Comparison of ENCODE assay signal across 14 mouse cellular contexts in genomic region chr9:112102852-112103192, GRCm38 (mm10).
A peak's percentile ranks its signal among the peaks of the same experiment; 100 is the strongest.
DNase-seq lines count a peak whose midpoint lies in the region; ATAC-seq and TF ChIP-seq lines count a peak whose summit lies in the region.
"Had no signal": no experiment of that assay in that cellular context is flagged by ENCODE, and none has a peak within 500 bp of the region (broad histone marks: within the 10 kb centered on the region; RNA-seq: fewer than 3 reads in every experiment).

No protein-coding gene starts in this region.

- no peak overlapping the region for H3K4me3 ChIP-seq in kidney, embryonic 15.5 days (replicated peaks)
- no peak overlapping the region for H3K4me3 ChIP-seq in forebrain, postnatal 0 days (ENCODE audit: low read depth, low read length)
- H3K4me3 ChIP-seq in hindbrain, embryonic 16.5 days (ENCODE audit: low read length), result no peak overlapping the region
- no peak overlapping the region for H3K4me3 ChIP-seq in myocyte

- TF ChIP-seq POLR2A in myocyte (IDR thresholded peaks at IDR 0.05; ENCODE audit: insufficient read length, low read depth), result no peak

- H3K79me2 ChIP-seq in myocyte (ENCODE audit: control insufficient read depth, insufficient read depth), result no peaks in the 10 kb centered on the region

- no peak for ATAC-seq in kidney, embryonic 15.5 days (replicated peaks; ENCODE audit: low FRiP score)
- peak; percentile 62 for ATAC-seq in forebrain, postnatal 0 days
- ATAC-seq in hindbrain, embryonic 16.5 days, result no peak
- ATAC-seq: inflammation-experienced regulatory T-cells, adult 6 months had no signal

- no peaks in the 10 kb centered on the region for H3K36me3 ChIP-seq in kidney, embryonic 15.5 days
- H3K36me3 ChIP-seq in forebrain, postnatal 0 days (ENCODE audit: insufficient read depth), result peaks cover 24% of the 10 kb centered on the region
- no peaks in the 10 kb centered on the region for H3K36me3 ChIP-seq in hindbrain, embryonic 16.5 days (ENCODE audit: control insufficient read depth, insufficient read depth, low read length)
- H3K36me3 ChIP-seq in myocyte (ENCODE audit: control insufficient read depth, insufficient read depth), result no peaks in the 10 kb centered on the region
- H3K36me3 ChIP-seq: G1E had no signal

- no peak overlapping the region for H3ac ChIP-seq in myocyte (ENCODE audit: control insufficient read depth, insufficient read length)

- peaks cover 7% of the 10 kb centered on the region; the same call in 1 of the 2 replicates for H3K4me1 ChIP-seq in kidney, embryonic 15.5 days
- H3K4me1 ChIP-seq in forebrain, postnatal 0 days (ENCODE audit: insufficient read depth), result peaks cover 5% of the 10 kb centered on the region; the same call in 1 of the 2 replicates
- H3K4me1 ChIP-seq in hindbrain, embryonic 16.5 days (ENCODE audit: control insufficient read depth, insufficient read depth, low read depth, low read length), result peaks cover 3% of the 10 kb centered on the region; the same call in 1 of the 2 replicates

- no peak overlapping the region for H3K4me2 ChIP-seq in kidney, embryonic 15.5 days
- H3K4me2 ChIP-seq in forebrain, postnatal 0 days (ENCODE audit: low read depth), result no peak overlapping the region
- H3K4me2 ChIP-seq in hindbrain, embryonic 16.5 days (ENCODE audit: low read length), result no peak overlapping the region
- peak overlapping the region; percentile 50 for H3K4me2 ChIP-seq in myocyte (ENCODE audit: low read depth)

- 0 out of 2 replicates have a peak overlapping the region, but pooled peaks have one; percentile 22 for H3K27ac ChIP-seq in kidney, embryonic 15.5 days
- H3K27ac ChIP-seq in forebrain, postnatal 0 days (ENCODE audit: low read depth, low read length), result peak overlapping the region; percentile 77
- H3K27ac ChIP-seq in hindbrain, embryonic 16.5 days (ENCODE audit: low read depth, low read length), result peak overlapping the region; percentile 42
- H3K27ac ChIP-seq: kidney, postnatal 0 days; stomach, postnatal 0 days had no signal

- H3K27me3 ChIP-seq in kidney, embryonic 15.5 days, result no peaks in the 10 kb centered on the region
- no peaks in the 10 kb centered on the region for H3K27me3 ChIP-seq in forebrain, postnatal 0 days (ENCODE audit: insufficient read depth, low read length)
- H3K27me3 ChIP-seq in hindbrain, embryonic 16.5 days (replicated peaks; ENCODE audit: control insufficient read depth, insufficient read depth, low read length), result no peaks in the 10 kb centered on the region
- no peaks in the 10 kb centered on the region for H3K27me3 ChIP-seq in myocyte (ENCODE audit: control insufficient read depth, insufficient read depth, insufficient read length)

- H3K9ac ChIP-seq in kidney, embryonic 15.5 days, result no peak overlapping the region
- H3K9ac ChIP-seq in forebrain, postnatal 0 days, result no peak overlapping the region
- H3K9ac ChIP-seq in hindbrain, embryonic 16.5 days (ENCODE audit: low read depth, low read length), result no peak overlapping the region

- no peak for TF ChIP-seq CTCF in forebrain, postnatal 0 days (IDR thresholded peaks at IDR 0.05; ENCODE audit: low read depth)

- no peaks in the 10 kb centered on the region for H3K9me3 ChIP-seq in kidney, embryonic 15.5 days (replicated peaks)
- no peaks in the 10 kb centered on the region for H3K9me3 ChIP-seq in forebrain, postnatal 0 days (ENCODE audit: low read length)
- H3K9me3 ChIP-seq in hindbrain, embryonic 16.5 days (ENCODE audit: control insufficient read depth, low read length), result no peaks in the 10 kb centered on the region

- 53% methylated on average over 2 of the region's 2 CpGs for WGBS in kidney, embryonic 15.5 days
- 37% methylated on average over 2 of the region's 2 CpGs for WGBS in forebrain, postnatal 0 days
- 46% methylated on average over 2 of the region's 2 CpGs for WGBS in hindbrain, embryonic 16.5 days

- DNase-seq in kidney, postnatal 14 days, result no peak
- no peak for DNase-seq in forebrain, postnatal 0 days
- no peak for DNase-seq in left cerebral cortex, adult 11 months (ENCODE audit: low spot score)
- DNase-seq in Muller cell, postnatal 12 days (ENCODE audit: inconsistent ontology term), result no peak
- DNase-seq: adrenal gland, postnatal 36 days; lung, adult 18-20 months; spleen, adult 18-20 months had no signal

TF ChIP-seq in myocyte, 11 proteins besides CTCF, POLR2A, EP300 and RAD21:
- no peak for TF ChIP-seq REST (IDR thresholded peaks at IDR 0.05; ENCODE audit: insufficient read depth, insufficient read length)
- TF ChIP-seq E2F4 (IDR thresholded peaks at IDR 0.05; ENCODE audit: insufficient read depth), result no peak
- TF ChIP-seq SRF (IDR thresholded peaks at IDR 0.05; ENCODE audit: control insufficient read depth, insufficient read length, low read depth), result no peak
- no peak for TF ChIP-seq MYOD1 (IDR thresholded peaks at IDR 0.05; ENCODE audit: control insufficient read depth in 1 of 3, insufficient read length in 2 of 3, low read depth in 2 of 3)
- TF ChIP-seq TCF3 (IDR thresholded peaks at IDR 0.05; ENCODE audit: insufficient read length, low read depth), result no peak
- TF ChIP-seq MAX (IDR thresholded peaks at IDR 0.05; ENCODE audit: low read depth), result no peak
- no peak for TF ChIP-seq MYOG (IDR thresholded peaks at IDR 0.05; ENCODE audit: control insufficient read depth in 1 of 3, insufficient read depth in 1 of 3, insufficient read length in 2 of 3, low read depth in 2 of 3)
- no peak for TF ChIP-seq CEBPB (IDR thresholded peaks at IDR 0.05; ENCODE audit: insufficient read depth, poor library complexity, severe bottlenecking)
- no peak for TF ChIP-seq TCF12 (IDR thresholded peaks at IDR 0.05; ENCODE audit: insufficient read depth, poor library complexity, severe bottlenecking)
- no peak for TF ChIP-seq USF1 (IDR thresholded peaks at IDR 0.05; ENCODE audit: low read depth)
- TF ChIP-seq POLR2AphosphoS2 (IDR thresholded peaks at IDR 0.05; ENCODE audit: insufficient read length, low read depth), result no peak

Comparison
In these comparisons a context has a peak if more than half of its experiments do, and no peak if none do; other contexts are left out.
1. H3K27ac ChIP-seq: peak in every context shown above with its lines; median percentile 77 in forebrain, postnatal 0 days; 42 in hindbrain, embryonic 16.5 days; 22 in kidney, embryonic 15.5 days.